Mouse (Mus musculus) forebrain, embryonic 16.5 days (tissue): ENCODE measurements at regions not wholly inside any gene's neighbourhood (a gene's known extent, or its start where the extent isn't known, plus 50 kb on each side); places are given as distances from the start of the nearest gene placed in this dataset.

Experiments
- ATAC-seq: fragments of 200-750 bp; cut with Nextera tagmentation; 2 replicates; pipeline ENCODE4 v1.8.0; 2017; ENCODE audit warnings: mild to moderate bottlenecking, moderate library complexity
- H3K27ac ChIP-seq: fragments of 300-500 bp; sonication (generic); 2 replicates; pipeline ENCODE4 v1.5.1; 2014; ENCODE audit warnings: low read length, control low read depth
- H3K27me3 ChIP-seq: fragments of 300-500 bp; sonication (generic); replicated peaks from 2 replicates; pipeline ENCODE4 v1.6.1; 2014; ENCODE audit warnings: low read length; ENCODE audit not compliant: control insufficient read depth, insufficient read depth
- H3K36me3 ChIP-seq: fragments of 300-500 bp; sonication (generic); 2 replicates; pipeline ENCODE4 v1.6.1; 2014; ENCODE audit not compliant: control insufficient read depth, insufficient read depth
- H3K4me1 ChIP-seq: fragments of 300-500 bp; sonication (generic); replicated peaks from 2 replicates; pipeline ENCODE4 v1.6.1; 2014; ENCODE audit warnings: low read length; ENCODE audit not compliant: control insufficient read depth, insufficient read depth
- H3K4me2 ChIP-seq: fragments of 300-500 bp; sonication (generic); 2 replicates; pipeline ENCODE4 v1.6.1; 2014; ENCODE audit warnings: mild to moderate bottlenecking, low read length, control low read depth
- H3K4me3 ChIP-seq: fragments of 300-500 bp; sonication (generic); replicated peaks from 2 replicates; pipeline ENCODE4 v1.5.1; 2014; ENCODE audit warnings: mild to moderate bottlenecking, low read length, control low read depth
- H3K9ac ChIP-seq: fragments of 300-500 bp; sonication (generic); replicated peaks from 2 replicates; pipeline ENCODE4 v1.6.1; 2014; ENCODE audit warnings: low read depth, low read length, control low read depth
- H3K9me3 ChIP-seq: fragments of 300-500 bp; sonication (generic); 2 replicates; pipeline ENCODE4 v1.6.1; 2016; ENCODE audit warnings: low read length; ENCODE audit not compliant: control insufficient read depth
- WGBS: fragments of 180-500 bp; shearing (Covaris S2); extraction: QIAGEN DNeasy Blood & Tissue Kit; methylation state at CpG from one replicate; pipeline ENCODE4 v1.1.7; 2014; 5-methylcytosine and 5-hydroxymethylcytosine counted together

DNA sequence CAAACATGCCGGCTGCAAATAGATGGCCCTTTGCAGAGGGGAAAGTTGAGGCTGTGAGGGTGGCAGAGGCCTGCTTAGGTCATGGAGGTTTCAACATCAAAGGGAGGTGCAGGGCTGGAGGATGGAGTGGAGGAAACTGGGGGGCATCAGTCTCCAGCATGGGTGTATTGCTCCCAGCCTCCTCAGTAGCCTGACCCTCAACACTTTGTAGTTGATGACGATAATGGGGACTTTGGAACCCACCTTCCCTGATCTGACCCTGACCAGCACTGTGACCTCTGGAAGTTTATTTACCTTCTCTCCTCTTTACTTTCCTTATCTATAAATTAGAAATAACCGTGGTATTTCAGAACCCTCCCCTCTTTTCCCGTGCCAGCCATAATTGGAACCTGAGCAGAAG is 56.2 kb downstream of the Gm26897 start:
- 73% methylated on average over 4 of the region's 4 CpGs for WGBS
- no peak for ATAC-seq

DNA sequence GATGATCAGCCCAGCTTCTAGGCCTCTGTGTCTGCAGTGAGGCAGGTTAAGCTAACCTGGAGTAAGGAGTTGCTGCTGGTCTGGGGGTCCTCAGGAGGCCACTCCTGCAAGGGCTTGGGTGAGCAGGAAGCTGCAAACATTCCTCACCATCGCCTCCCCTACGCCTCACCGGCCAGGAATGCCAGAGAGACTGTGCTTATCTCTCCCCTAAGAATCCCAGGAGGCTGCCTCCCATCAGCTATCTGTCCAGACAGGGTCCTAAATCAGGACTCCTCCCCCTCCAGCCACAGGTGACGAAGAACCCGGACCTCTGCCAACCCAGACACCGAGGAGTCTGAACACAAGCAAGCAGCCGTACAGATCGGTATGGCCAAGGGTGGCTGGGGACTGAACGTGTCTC is 56.8 kb downstream of the Gm26897 start:
- H3K27me3 ChIP-seq: no peaks in the 10 kb centered on the region
- WGBS: 74% methylated on average over 9 of the region's 9 CpGs
- ATAC-seq: no peak
- H3K36me3 ChIP-seq: no peaks in the 10 kb centered on the region
- no peak overlapping the region for H3K9ac ChIP-seq
- no peaks in the 10 kb centered on the region; the same call in 1 of the 2 replicates for H3K9me3 ChIP-seq
- H3K4me3 ChIP-seq: no peak overlapping the region
- no peak overlapping the region for H3K4me2 ChIP-seq
- no peaks in the 10 kb centered on the region; the same call in 1 of the 2 replicates for H3K4me1 ChIP-seq
- no peak overlapping the region for H3K27ac ChIP-seq

More for the DNA sequence above, 56.2 kb downstream of the Gm26897 start:
- Histone ChIP-seq H3K27me3 (no peaks in the 10 kb centered on the region), H3K36me3 (no peaks in the 10 kb centered on the region), H3K4me2 (no peak overlapping the region), H3K27ac (no peak overlapping the region), H3K4me1 (no peaks in the 10 kb centered on the region; the same call in 1 of the 2 replicates), H3K9ac (no peak overlapping the region), H3K9me3 (no peaks in the 10 kb centered on the region; the same call in 1 of the 2 replicates), H3K4me3 (no peak overlapping the region)

DNA sequence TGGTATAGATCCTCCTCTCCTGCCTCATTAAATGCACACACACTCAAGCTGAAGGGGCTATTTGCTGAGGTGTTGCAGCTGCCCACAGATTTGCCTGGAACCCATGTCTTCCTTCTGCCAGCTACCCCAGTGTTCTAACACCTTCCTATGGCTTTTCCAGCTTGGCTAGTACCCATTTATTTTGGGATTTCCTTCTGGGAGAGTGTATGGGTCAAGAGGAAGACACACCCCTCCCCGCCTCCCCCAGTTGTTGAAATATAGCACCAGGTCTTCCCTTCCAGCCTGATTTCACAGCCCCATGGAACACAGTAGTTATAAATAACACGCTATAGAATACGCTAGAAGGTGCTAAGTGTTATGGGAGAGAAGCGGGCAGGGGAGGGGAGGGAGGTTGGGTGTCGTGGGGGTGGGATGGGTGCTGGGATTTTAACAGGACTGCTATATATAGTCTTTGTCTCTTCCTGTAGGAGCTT is 57.4 kb downstream of the Gm26897 start:
- no peaks in the 10 kb centered on the region for H3K36me3 ChIP-seq
- ATAC-seq: no peak

DNA sequence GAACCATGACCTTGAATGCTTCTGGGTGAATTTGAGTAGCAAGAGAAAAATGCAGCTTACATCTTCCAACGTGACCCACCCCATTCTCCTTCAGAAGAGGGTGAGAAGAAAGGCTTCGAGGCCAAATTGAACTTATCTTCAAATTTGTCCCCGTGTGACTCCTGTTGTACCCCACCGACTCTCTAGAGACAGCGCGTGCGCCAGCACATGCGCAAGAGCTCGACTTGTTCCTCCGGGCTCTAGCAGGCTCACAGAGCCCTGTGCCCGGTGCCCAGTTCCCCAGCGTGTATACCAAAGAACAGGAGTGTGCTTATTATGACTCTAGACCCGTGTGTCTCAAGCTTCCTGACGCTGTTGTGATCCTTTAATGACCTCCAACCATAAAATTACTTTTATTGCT is 59.0 kb downstream of the Gm26897 start:
- no peak for ATAC-seq
- H3K4me1 ChIP-seq: no peaks in the 10 kb centered on the region; the same call in 1 of the 2 replicates
- no peaks in the 10 kb centered on the region for H3K9me3 ChIP-seq
- no peak overlapping the region for H3K4me3 ChIP-seq
- H3K27ac ChIP-seq: no peak overlapping the region
- no peaks in the 10 kb centered on the region for H3K36me3 ChIP-seq
- 89% methylated on average over 14 of the region's 14 CpGs for WGBS
- no peaks in the 10 kb centered on the region for H3K27me3 ChIP-seq
- H3K4me2 ChIP-seq: no peak overlapping the region
- H3K9ac ChIP-seq: no peak overlapping the region

More for the DNA sequence above, 57.4 kb downstream of the Gm26897 start:
- Histone ChIP-seq H3K4me2 (no peak overlapping the region), H3K27me3 (no peaks in the 10 kb centered on the region), H3K9me3 (no peaks in the 10 kb centered on the region; the same call in 1 of the 2 replicates), H3K27ac (no peak overlapping the region), H3K4me3 (no peak overlapping the region), H3K4me1 (no peaks in the 10 kb centered on the region; the same call in 1 of the 2 replicates), H3K9ac (no peak overlapping the region)
- WGBS: 80% methylated on average over 5 of the region's 5 CpGs

DNA sequence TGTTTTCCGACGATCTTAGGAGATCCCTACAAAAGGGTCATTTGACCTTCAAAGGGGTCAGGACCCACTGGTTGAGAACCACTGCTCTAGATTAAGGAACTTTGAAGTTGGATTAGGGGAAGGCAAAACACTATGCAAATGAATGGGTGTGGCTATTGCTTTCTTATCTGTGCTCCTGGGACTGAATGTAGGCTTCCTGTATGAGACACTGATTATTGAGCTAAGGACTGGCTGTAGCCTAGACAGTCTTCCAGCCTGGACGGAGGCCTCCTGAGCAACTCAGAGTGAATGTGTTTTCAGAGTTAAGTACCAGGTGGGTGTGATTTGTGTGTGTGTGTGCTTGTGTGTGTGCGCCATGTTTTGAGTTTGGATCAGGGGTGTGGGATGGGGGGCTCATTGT is 59.5 kb downstream of the Gm26897 start:
- Histone ChIP-seq H3K9me3 (no peaks in the 10 kb centered on the region), H3K4me3 (no peak overlapping the region), H3K27ac (no peak overlapping the region), H3K9ac (no peak overlapping the region), H3K27me3 (no peaks in the 10 kb centered on the region), H3K36me3 (no peaks in the 10 kb centered on the region), H3K4me1 (no peaks in the 10 kb centered on the region; the same call in 1 of the 2 replicates), H3K4me2 (no peak overlapping the region)
- 83% methylated on average over 4 of the region's 4 CpGs for WGBS
- ATAC-seq: no peak

DNA sequence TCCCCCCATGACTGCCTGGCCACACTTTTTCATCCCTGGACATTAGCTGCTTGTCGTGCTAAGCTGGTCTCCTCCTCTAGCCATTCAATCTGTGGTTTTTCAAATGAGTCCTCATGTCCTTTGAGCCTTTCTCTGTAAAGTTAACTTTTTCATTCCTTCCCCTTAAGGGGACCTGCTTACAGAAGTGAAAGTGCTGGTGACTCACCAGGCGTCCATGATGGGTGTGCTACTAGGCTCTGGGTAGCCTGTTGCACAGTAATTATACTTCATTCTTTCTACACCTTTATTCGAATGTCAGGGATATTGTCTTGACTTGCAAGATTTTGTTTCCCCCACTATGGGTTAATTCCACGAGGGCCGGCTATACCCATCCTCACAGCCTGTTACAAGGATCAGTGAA is 63.2 kb downstream of the Gm26897 start:
- no peak overlapping the region for H3K4me3 ChIP-seq
- H3K4me2 ChIP-seq: no peak overlapping the region
- H3K36me3 ChIP-seq: no peaks in the 10 kb centered on the region
- no peaks in the 10 kb centered on the region for H3K9me3 ChIP-seq
- no peak overlapping the region for H3K9ac ChIP-seq
- no peak overlapping the region for H3K27ac ChIP-seq
- 74% methylated on average over 5 of the region's 5 CpGs for WGBS
- no peaks in the 10 kb centered on the region for H3K27me3 ChIP-seq
- peaks cover 3% of the 10 kb centered on the region; the same call in 1 of the 2 replicates for H3K4me1 ChIP-seq
- no peak for ATAC-seq

DNA sequence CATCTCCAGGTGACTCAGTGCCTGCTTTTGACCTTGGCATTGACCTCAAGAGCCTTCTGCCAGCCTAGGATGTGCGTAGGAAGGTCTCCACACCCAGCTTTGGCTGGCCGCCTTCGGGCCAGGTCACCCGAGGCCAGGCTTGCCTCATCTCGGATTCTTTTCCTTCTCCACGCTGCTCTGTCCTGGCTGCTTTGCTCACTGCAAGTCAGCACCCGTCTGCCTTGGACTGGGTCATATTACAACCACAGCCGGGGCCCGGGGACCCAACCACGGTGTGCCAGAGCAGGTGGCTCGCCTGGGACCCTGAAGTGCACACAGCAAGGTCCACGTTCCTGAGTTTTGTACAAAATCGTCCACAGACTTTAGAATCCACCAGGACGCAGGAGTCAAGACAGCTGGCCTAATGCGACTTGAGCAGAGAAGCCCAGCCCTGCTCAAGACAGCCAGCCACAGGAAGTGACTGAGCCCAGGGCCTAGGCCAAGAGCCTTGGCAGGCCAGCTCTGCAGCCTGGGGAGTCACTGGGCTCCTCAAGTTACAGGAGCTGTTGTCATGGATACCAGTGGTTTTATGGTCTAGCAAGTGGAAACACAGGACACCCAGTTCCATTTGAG is 66.1 kb downstream of the Gm26897 start:
- 55% methylated on average over 15 of the region's 15 CpGs for WGBS
- Histone ChIP-seq H3K27me3 (no peaks in the 10 kb centered on the region), H3K4me2 (no peak overlapping the region), H3K9ac (no peak overlapping the region), H3K27ac (no peak overlapping the region), H3K36me3 (no peaks in the 10 kb centered on the region), H3K9me3 (no peaks in the 10 kb centered on the region), H3K4me1 (peaks cover 3% of the 10 kb centered on the region; the same call in 1 of the 2 replicates), H3K4me3 (no peak overlapping the region)
- ATAC-seq: no peak

DNA sequence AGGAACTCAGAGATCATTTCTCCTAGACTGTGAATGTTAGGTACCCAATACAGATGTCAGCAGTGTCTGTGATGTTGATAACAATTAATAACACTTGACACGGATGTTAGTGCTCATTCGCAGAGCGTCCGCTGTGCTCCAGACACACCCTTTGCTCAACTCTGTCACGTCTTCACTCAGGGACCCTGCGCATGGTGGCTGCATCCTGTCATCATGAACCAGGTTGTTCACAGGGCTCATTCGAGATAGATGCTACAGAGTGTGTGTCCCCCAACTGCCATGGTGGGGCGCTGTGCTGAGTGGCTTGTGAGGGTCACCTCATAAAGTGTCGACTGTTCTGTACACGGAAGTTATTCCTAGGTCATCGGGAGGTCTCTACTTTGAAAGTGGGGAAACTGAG is 66.8 kb downstream of the Gm26897 start:
- ATAC-seq: no peak

DNA sequence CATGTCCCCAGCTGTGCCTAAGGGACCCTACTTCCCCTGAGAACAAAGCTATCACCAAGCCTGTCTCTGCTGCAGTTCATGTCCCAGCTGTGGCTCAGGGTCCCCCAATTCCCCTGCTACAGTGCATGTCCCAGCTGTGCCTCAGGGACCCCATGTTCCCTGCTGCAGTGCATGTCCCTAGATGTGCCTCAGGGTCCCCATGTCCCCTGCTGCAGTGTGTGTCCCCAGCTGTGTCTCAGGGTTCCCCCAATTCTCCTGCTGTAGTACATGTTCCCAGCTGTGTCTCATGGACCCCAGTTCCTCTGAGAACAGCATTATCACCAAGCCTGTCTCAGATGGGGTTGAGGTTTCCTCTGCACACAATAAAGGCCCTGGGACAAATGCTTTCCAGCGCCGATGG is 67.3 kb downstream of the Gm26897 start:
- 86% methylated on average over 2 of the region's 2 CpGs for WGBS
- Histone ChIP-seq H3K9me3 (no peaks in the 10 kb centered on the region), H3K27me3 (no peaks in the 10 kb centered on the region), H3K9ac (no peak overlapping the region), H3K4me2 (no peak overlapping the region), H3K4me3 (no peak overlapping the region), H3K4me1 (peaks cover 3% of the 10 kb centered on the region; the same call in 1 of the 2 replicates), H3K36me3 (no peaks in the 10 kb centered on the region), H3K27ac (no peak overlapping the region)
- no peak for ATAC-seq

More for the DNA sequence above, 66.8 kb downstream of the Gm26897 start:
- Histone ChIP-seq H3K27ac (no peak overlapping the region), H3K4me3 (no peak overlapping the region), H3K4me1 (peaks cover 3% of the 10 kb centered on the region; the same call in 1 of the 2 replicates), H3K9ac (no peak overlapping the region), H3K36me3 (no peaks in the 10 kb centered on the region), H3K27me3 (no peaks in the 10 kb centered on the region), H3K4me2 (no peak overlapping the region), H3K9me3 (no peaks in the 10 kb centered on the region)
- 87% methylated on average over 11 of the region's 11 CpGs for WGBS
